Comparison of ENCODE assay signal across 1 mouse cellular context in the genomic region with DNA sequence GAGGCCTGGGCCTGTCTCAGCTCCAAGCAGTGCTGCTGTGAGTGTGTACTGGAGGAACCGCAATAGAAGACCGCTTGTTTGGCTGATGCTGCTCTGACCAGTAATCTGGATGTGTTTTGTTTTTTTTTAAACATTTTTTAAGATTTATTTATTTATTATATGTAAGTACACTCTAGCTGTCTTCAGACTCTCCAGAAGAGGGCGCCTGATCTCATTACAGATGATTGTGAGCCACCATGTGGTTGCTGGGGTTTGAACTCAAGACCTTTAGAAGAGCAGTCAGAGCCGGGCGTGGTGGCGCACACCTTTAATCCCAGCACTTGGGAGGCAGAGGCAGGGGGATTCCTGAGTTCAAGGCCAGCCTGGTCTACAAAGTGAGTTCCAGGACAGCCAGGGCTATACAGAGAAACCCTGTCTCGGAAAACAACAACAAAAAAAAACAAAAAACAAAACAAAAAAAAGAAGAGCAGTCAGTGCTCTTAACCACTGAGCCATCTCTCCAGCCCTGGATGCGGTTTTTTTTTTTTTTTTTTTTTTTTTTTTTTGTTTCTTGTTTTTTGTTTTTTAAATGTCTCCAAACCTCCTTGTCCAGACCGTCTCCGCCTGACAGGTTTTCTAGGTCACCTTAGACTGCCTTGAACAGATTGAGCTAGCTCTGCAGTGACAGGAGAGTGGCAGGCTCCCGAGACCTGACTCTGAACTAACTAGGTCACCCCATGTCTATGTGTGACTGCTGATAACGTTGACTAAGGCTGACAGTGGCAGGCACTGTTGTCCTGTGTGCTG.
A peak's percentile ranks its signal among the peaks of the same experiment; 100 is the strongest.
TF ChIP-seq lines count a peak whose summit lies in the region.

No protein-coding gene starts in this region.

TF ChIP-seq in CH12.LX, 34 proteins besides CTCF, POLR2A, EP300 and RAD21:
- TF ChIP-seq ELF1 (IDR thresholded peaks at IDR 0.05; ENCODE audit: low read depth, low read length) (no peak), GABPA (IDR thresholded peaks at IDR 0.05; ENCODE audit: insufficient replicate concordance, low read depth, low read length) (no peak), CHD2 (IDR thresholded peaks at IDR 0.05; ENCODE audit: low read length) (no peak), KAT2A (IDR thresholded peaks at IDR 0.05; ENCODE audit: insufficient replicate concordance, low read length) (no peak), PAX5 (IDR thresholded peaks at IDR 0.05; ENCODE audit: low read length) (no peak), CHD1 (IDR thresholded peaks at IDR 0.05; ENCODE audit: low read depth, low read length) (no peak), ZNF384 (IDR thresholded peaks at IDR 0.05; ENCODE audit: low read depth, low read length) (0 out of 2 replicates have a peak, but pooled peaks have one; percentile 27), BHLHE40 (IDR thresholded peaks at IDR 0.05; ENCODE audit: low read depth, low read length) (no peak), MXI1 (IDR thresholded peaks at IDR 0.05; ENCODE audit: low read depth, low read length) (no peak), MAFK (IDR thresholded peaks at IDR 0.05; ENCODE audit: insufficient replicate concordance, low read length) (no peak), IRF4 (IDR thresholded peaks at IDR 0.05; ENCODE audit: low read depth, low read length) (no peak), SMC3 (IDR thresholded peaks at IDR 0.05; ENCODE audit: low read depth, low read length) (peak; percentile 25; the same call in 1 of the 2 replicates), TBP (conservative IDR thresholded peaks at IDR 0.05; ENCODE audit: low read depth, low read length) (no peak), JUND (conservative IDR thresholded peaks at IDR 0.05; ENCODE audit: low read depth, low read length) (no peak), NELFE (IDR thresholded peaks at IDR 0.05; ENCODE audit: low read depth, low read length) (no peak), MYC (IDR thresholded peaks at IDR 0.05; ENCODE audit: low read depth, low read length) (peak; percentile 44; the same call in 1 of the 2 replicates), E2F4 (IDR thresholded peaks at IDR 0.05; ENCODE audit: insufficient replicate concordance, low read depth, low read length) (no peak), MAX (IDR thresholded peaks at IDR 0.05; ENCODE audit: low read length) (no peak), RCOR1 (conservative IDR thresholded peaks at IDR 0.05; ENCODE audit: low read depth, low read length) (no peak), MEF2A (IDR thresholded peaks at IDR 0.05; ENCODE audit: borderline replicate concordance, low read depth, low read length) (no peak), ETS1 (conservative IDR thresholded peaks at IDR 0.05; ENCODE audit: low read depth, low read length) (no peak), MAZ (IDR thresholded peaks at IDR 0.05; ENCODE audit: low read depth, low read length) (no peak), ZC3H11A (IDR thresholded peaks at IDR 0.05; ENCODE audit: low read depth, low read length) (no peak), UBTF (IDR thresholded peaks at IDR 0.05; ENCODE audit: low read depth, low read length) (no peak), POLR2AphosphoS2 (IDR thresholded peaks at IDR 0.05; ENCODE audit: low read depth, low read length) (no peak), HCFC1 (IDR thresholded peaks at IDR 0.05; ENCODE audit: low read depth, low read length) (no peak)
